9 mouse cellular contexts compared by ENCODE assay signal in genomic region chr13:49020152-49020551, GRCm38 (mm10). TPM values are rescaled to one million over a fixed set of nuclear protein-coding genes. Genes with fewer than 3 reads are reported as not detected.
DNase-seq lines count a peak whose midpoint lies in the region; ATAC-seq lines count a peak whose summit lies in the region.
"Had no signal": no experiment of that assay in that cellular context is flagged by ENCODE, and none has a peak within 500 bp of the region (broad histone marks: within the 10 kb centered on the region; RNA-seq: fewer than 3 reads in every experiment).

No protein-coding gene starts in this region.

- H3K4me1 ChIP-seq in forebrain, embryonic 10.5 days = peaks cover 28% of the 10 kb centered on the region
- peaks cover 26% of the 10 kb centered on the region for H3K4me1 ChIP-seq in forebrain, embryonic 12.5 days
- H3K4me1 ChIP-seq in neural tube, embryonic 15.5 days = peaks cover 18% of the 10 kb centered on the region

- DNase-seq in forebrain, embryonic 10.5 days (ENCODE audit: extremely low spot score, low spot score) = no peak
- DNase-seq in neural tube, embryonic 10.5 days (ENCODE audit: extremely low spot score, low spot score) = peak; percentile 43
- DNase-seq in kidney, postnatal 4 days = peak; percentile 32 to 47
- DNase-seq in adrenal gland, postnatal 36 days = no peak
- DNase-seq in lung, postnatal 25 days (ENCODE audit: low spot score) = no peak
- DNase-seq in thymus, adult 18-20 months = no peak

- 63% methylated on average over 5 of the region's 5 CpGs for WGBS in forebrain, embryonic 10.5 days
- WGBS in forebrain, embryonic 12.5 days = 62% methylated on average over 5 of the region's 5 CpGs
- WGBS in neural tube, embryonic 15.5 days = 48% methylated on average over 5 of the region's 5 CpGs

- H3K4me2 ChIP-seq in forebrain, embryonic 12.5 days = no peak overlapping the region
- no peak overlapping the region for H3K4me2 ChIP-seq in neural tube, embryonic 15.5 days

- peaks cover 20% of the 10 kb centered on the region for H3K27me3 ChIP-seq in forebrain, embryonic 10.5 days (ENCODE audit: poor library complexity, severe bottlenecking)
- no peaks in the 10 kb centered on the region; the same call in 1 of the 2 replicates for H3K27me3 ChIP-seq in forebrain, embryonic 12.5 days
- no peaks in the 10 kb centered on the region for H3K27me3 ChIP-seq in neural tube, embryonic 15.5 days (replicated peaks)

- no peak overlapping the region for H3K4me3 ChIP-seq in forebrain, embryonic 10.5 days
- no peak overlapping the region for H3K4me3 ChIP-seq in forebrain, embryonic 12.5 days (replicated peaks)
- no peak overlapping the region for H3K4me3 ChIP-seq in neural tube, embryonic 15.5 days (replicated peaks)

- peak overlapping the region; percentile 35; the same call in 1 of the 2 replicates for H3K27ac ChIP-seq in forebrain, embryonic 10.5 days
- no peak overlapping the region for H3K27ac ChIP-seq in forebrain, embryonic 12.5 days
- no peak overlapping the region for H3K27ac ChIP-seq in neural tube, embryonic 15.5 days (replicated peaks)

- no peak for ATAC-seq in forebrain, embryonic 12.5 days (ENCODE audit: low FRiP score)
- ATAC-seq in neural tube, embryonic 15.5 days (ENCODE audit: low FRiP score) = no peak
- ATAC-seq: forebrain, embryonic 16.5 days had no signal

- no peaks in the 10 kb centered on the region for H3K36me3 ChIP-seq in forebrain, embryonic 10.5 days (replicated peaks)
- no peaks in the 10 kb centered on the region for H3K36me3 ChIP-seq in forebrain, embryonic 12.5 days (replicated peaks)
- no peaks in the 10 kb centered on the region for H3K36me3 ChIP-seq in neural tube, embryonic 15.5 days

- H3K9me3 ChIP-seq in forebrain, embryonic 10.5 days = peaks cover 9% of the 10 kb centered on the region
- H3K9me3 ChIP-seq in forebrain, embryonic 12.5 days = peaks cover 8% of the 10 kb centered on the region
- no peaks in the 10 kb centered on the region for H3K9me3 ChIP-seq in neural tube, embryonic 15.5 days (replicated peaks)

- H3K9ac ChIP-seq in forebrain, embryonic 12.5 days = no peak overlapping the region
- H3K9ac ChIP-seq in neural tube, embryonic 15.5 days (replicated peaks) = no peak overlapping the region

RNA-seq across cellular contexts. Expression of gene Fam120a, which starts 52.3 kb away (rescaled TPM):
- polyA plus RNA-seq in forebrain, embryonic 10.5 days (2016; fragmentation: Nextera tagmentation; extraction: Ambion mirVana) = 13.7 and 14.5 TPM in 2 replicates
- polyA plus RNA-seq in forebrain, embryonic 12.5 days (2016; fragmentation: Nextera tagmentation; extraction: Ambion mirVana) = 18.2 and 18.5 TPM in 2 replicates
- polyA plus RNA-seq in neural tube, embryonic 15.5 days (2015; fragmentation: Nextera tagmentation; extraction: Ambion mirVana) = 11.5 and 13.4 TPM in 2 replicates
- total RNA-seq in adrenal gland, postnatal 36 days (2021) = 100 to 1,000 TPM; 182 to 184 TPM

Comparison
In these comparisons a context has a peak if more than half of its experiments do, and no peak if none do; other contexts are left out.
1. DNase-seq: peak in neural tube, embryonic 10.5 days (single experiment) and kidney, postnatal 4 days (2 of 2); none in forebrain, embryonic 10.5 days (single experiment), adrenal gland, postnatal 36 days (0 of 2), lung, postnatal 25 days (single experiment) and thymus, adult 18-20 months (0 of 2).